Mouse (Mus musculus) CH12.LX (cell line): ENCODE results near the gene Gpx4. TPM values are rescaled to one million over a fixed set of nuclear protein-coding genes. Genes with fewer than 3 reads are reported as not detected.

Experiments
- DNase-seq: peaks from one replicate; pipeline ENCODE4 v3.0.0-alpha.2; 2013; ENCODE audit errors: extremely low read depth
- H3K27ac ChIP-seq: 2 replicates; pipeline ENCODE4 v1.5.1; 2012; ENCODE audit warnings: low read depth, mild to moderate bottlenecking, control low read depth, moderate library complexity; ENCODE audit not compliant: insufficient read depth
- H3K27me3 ChIP-seq: replicated peaks from 2 replicates; pipeline ENCODE3; 2012; ENCODE audit warnings: inconsistent platforms
- H3K36me3 ChIP-seq, 2 experiments: replicated peaks in 1 of 2; 2 replicates each; pipeline versions ENCODE3 to v1.6.1; 2012; ENCODE audit warnings: inconsistent platforms in 1 of 2, low read length in 1 of 2, mild to moderate bottlenecking in 1 of 2, mixed read lengths in 1 of 2, moderate library complexity in 1 of 2; ENCODE audit not compliant: control insufficient read depth in 1 of 2, insufficient read depth in 1 of 2
- H3K4me1 ChIP-seq, 2 experiments: 2 replicates each; pipeline ENCODE4 v1.6.1; 2012; ENCODE audit warnings: inconsistent platforms in 1 of 2, moderate library complexity in 1 of 2; ENCODE audit not compliant: insufficient read depth in 2 of 2, control insufficient read depth in 1 of 2
- H3K4me2 ChIP-seq: 2 replicates; pipeline ENCODE4 v1.6.1; 2012; ENCODE audit warnings: low read depth, mild to moderate bottlenecking, control low read depth; ENCODE audit not compliant: poor library complexity, insufficient read depth, severe bottlenecking
- H3K4me3 ChIP-seq, 3 experiments: fragments of 150-350 bp in 1 of 3; sonication (generic) in 1 of 3; replicated peaks in 1 of 3; 2 replicates each; pipeline versions ENCODE3 to v1.5.1; 2011 to 2012; ENCODE audit warnings: low read depth in 2 of 3, low read length in 2 of 3, mild to moderate bottlenecking in 2 of 3, moderate library complexity in 2 of 3, control low read depth in 1 of 3, improper control_type of control experiment in 1 of 3, inconsistent platforms in 1 of 3, mixed read lengths in 1 of 3; ENCODE audit not compliant: poor library complexity in 1 of 3
- H3K79me2 ChIP-seq: replicated peaks from 2 replicates; pipeline ENCODE4 v1.6.1; 2012; ENCODE audit warnings: mild to moderate bottlenecking, moderate library complexity; ENCODE audit not compliant: control insufficient read depth, poor library complexity, insufficient read depth, severe bottlenecking; ENCODE audit errors: extremely low read depth
- H3K9ac ChIP-seq: 2 replicates; pipeline ENCODE4 v1.6.1; 2012; ENCODE audit warnings: low read depth, mild to moderate bottlenecking, control low read depth, moderate library complexity; ENCODE audit not compliant: insufficient read depth
- H3K9me3 ChIP-seq: replicated peaks from 2 replicates; pipeline ENCODE3; 2012; ENCODE audit warnings: low read length, inconsistent platforms, mixed read lengths
- CHD2 ChIP-seq: IDR thresholded peaks from 2 replicates; pipeline ENCODE4 v1.6.1; 2011; ENCODE audit warnings: low read length, improper control_type of control experiment
- CTCF ChIP-seq, 2 experiments: IDR thresholded peaks in 1 of 2; conservative IDR thresholded peaks in 1 of 2; 2 replicates each; pipeline ENCODE4 v1.5.1; 2011 to 2012; ENCODE audit warnings: low read depth in 2 of 2, low read length in 2 of 2, improper control_type of control experiment in 1 of 2, inconsistent platforms in 1 of 2, mild to moderate bottlenecking in 1 of 2, moderate library complexity in 1 of 2
- ETS1 ChIP-seq: conservative IDR thresholded peaks from 2 replicates; pipeline ENCODE4 v1.6.1; 2012; ENCODE audit warnings: low read depth, mild to moderate bottlenecking, inconsistent platforms, low read length, improper control_type of control experiment, moderate library complexity
- GABPA ChIP-seq: IDR thresholded peaks from 2 replicates; pipeline ENCODE4 v1.6.1; 2012; ENCODE audit warnings: low read depth, low read length, improper control_type of control experiment, inconsistent platforms; ENCODE audit not compliant: insufficient replicate concordance
- HCFC1 ChIP-seq: IDR thresholded peaks from 2 replicates; pipeline ENCODE4 v1.6.1; 2012; ENCODE audit warnings: low read depth, mild to moderate bottlenecking, inconsistent platforms, low read length, improper control_type of control experiment
- IRF4 ChIP-seq: IDR thresholded peaks from 2 replicates; pipeline ENCODE4 v1.6.1; 2014; ENCODE audit warnings: low read depth, mild to moderate bottlenecking, inconsistent platforms, low read length, improper control_type of control experiment
- KAT2A ChIP-seq: IDR thresholded peaks from 2 replicates; pipeline ENCODE4 v1.6.1; 2012; ENCODE audit warnings: low read length, improper control_type of control experiment, inconsistent platforms; ENCODE audit not compliant: insufficient replicate concordance
- MAFK ChIP-seq: IDR thresholded peaks from 2 replicates; pipeline ENCODE4 v1.6.1; 2011; ENCODE audit warnings: low read length, improper control_type of control experiment; ENCODE audit not compliant: insufficient replicate concordance
- MAX ChIP-seq: IDR thresholded peaks from 2 replicates; pipeline ENCODE4 v1.6.1; 2011; ENCODE audit warnings: low read length, improper control_type of control experiment
- MAZ ChIP-seq: IDR thresholded peaks from 2 replicates; pipeline ENCODE4 v1.6.1; 2012; ENCODE audit warnings: low read depth, mild to moderate bottlenecking, inconsistent platforms, low read length, improper control_type of control experiment, moderate library complexity
- MYC ChIP-seq: IDR thresholded peaks from 2 replicates; pipeline ENCODE4 v1.6.1; 2011; ENCODE audit warnings: low read depth, mild to moderate bottlenecking, improper control_type of control experiment, low read length
- NELFE ChIP-seq: IDR thresholded peaks from 2 replicates; pipeline ENCODE4 v1.6.1; 2011; ENCODE audit warnings: low read depth, low read length, improper control_type of control experiment
- POLR2A ChIP-seq: IDR thresholded peaks from 2 replicates; pipeline ENCODE4 v1.6.1; 2011; ENCODE audit warnings: low read depth, mild to moderate bottlenecking, improper control_type of control experiment, low read length
- POLR2AphosphoS2 ChIP-seq: IDR thresholded peaks from 2 replicates; pipeline ENCODE4 v1.6.1; 2011; ENCODE audit warnings: low read depth, low read length, improper control_type of control experiment
- RAD21 ChIP-seq: IDR thresholded peaks from 2 replicates; pipeline ENCODE4 v1.6.1; 2011; ENCODE audit warnings: low read depth, mild to moderate bottlenecking, low read length, improper control_type of control experiment, moderate library complexity
- RCOR1 ChIP-seq: conservative IDR thresholded peaks from 2 replicates; pipeline ENCODE4 v1.6.1; 2012; ENCODE audit warnings: low read depth, mild to moderate bottlenecking, inconsistent platforms, low read length, improper control_type of control experiment
- TBP ChIP-seq: conservative IDR thresholded peaks from 2 replicates; pipeline ENCODE4 v1.6.1; 2011; ENCODE audit warnings: low read depth, low read length, improper control_type of control experiment
- TCF12 ChIP-seq: IDR thresholded peaks from 2 replicates; pipeline ENCODE4 v1.6.1; 2014; ENCODE audit warnings: low read depth, mild to moderate bottlenecking, inconsistent platforms, low read length, improper control_type of control experiment
- ZC3H11A ChIP-seq: IDR thresholded peaks from 2 replicates; pipeline ENCODE4 v1.6.1; 2012; ENCODE audit warnings: low read depth, mild to moderate bottlenecking, inconsistent platforms, low read length, improper control_type of control experiment
- ZNF384 ChIP-seq: IDR thresholded peaks from 2 replicates; pipeline ENCODE4 v1.6.1; 2012; ENCODE audit warnings: low read depth, low read length, improper control_type of control experiment, inconsistent platforms
- dilution Hi-C: fragments of 300-500 bp; cut with MboI; formaldehyde crosslinking; loops from 2 replicates; pipeline ENCODE4 v1.14.3; 2020; ENCODE audit warnings: low sequenced_read_pairs; ENCODE audit not compliant: extremely low pct_unique_long_range_greater_than_20kb, extremely low pct_ligation_motif_present
- in situ Hi-C: fragments of 300-500 bp; cut with MboI; formaldehyde crosslinking; loops from 3 replicates; pipeline ENCODE4 v1.14.3; 2019; ENCODE audit warnings: low sequenced_read_pairs, low pct_ligation_motif_present, low pct_unique_long_range_greater_than_20kb, mixed read lengths
- polyA plus RNA-seq: library from polyadenylated mRNA; unstranded; fragments of >175 nt; gene quantifications from 2 replicates; pipeline ENCODE4 v1.2.1, GENCODE M21; 2012; ENCODE audit warnings: low read depth; ENCODE audit not compliant: insufficient read length
- total RNA-seq, 2 experiments: library from RNA; depleted of rRNA; stranded (reverse); fragments of 300-350 nt in 1 of 2; fragments of >200 nt in 1 of 2; gene quantifications; 2 replicates each; pipeline ENCODE4 v1.2.3; 2012 to 2014

Gene Gpx4
- total and polyA plus RNA-seq, 3 experiments: 332 to 459 (median 386) TPM

DNA sequence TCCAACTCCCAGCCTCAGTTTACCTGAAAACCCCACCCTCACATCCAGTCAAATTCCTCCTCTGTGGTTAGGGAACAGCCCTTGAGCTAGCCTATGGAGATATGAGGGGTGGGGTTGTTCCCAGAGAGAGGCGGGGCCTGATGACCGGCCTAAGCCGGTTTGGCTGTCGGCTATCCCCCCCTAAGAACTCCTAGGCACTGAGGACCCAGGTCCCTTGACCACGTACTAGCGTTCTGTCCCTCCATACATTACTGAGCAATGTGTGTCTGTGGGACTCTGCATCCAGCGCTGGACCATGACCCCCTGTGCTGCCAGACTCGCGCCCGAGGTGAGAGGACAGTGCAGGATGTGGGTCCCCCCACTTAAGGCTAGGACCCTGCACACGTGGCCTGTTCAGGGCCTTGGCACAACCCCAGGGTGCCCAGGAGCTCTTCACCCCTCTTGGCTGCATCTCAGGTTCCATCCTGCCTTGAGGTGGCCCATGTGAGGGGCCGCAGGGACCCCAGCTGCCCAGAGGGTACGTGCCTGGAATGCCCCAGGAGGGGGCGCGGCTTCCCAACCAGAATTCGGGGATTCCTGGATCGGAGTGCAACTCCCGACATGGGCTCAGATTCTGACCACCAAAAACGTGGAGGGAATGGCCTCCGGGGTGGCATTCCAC is 27.4 kb upstream of the Gpx4 start:
- peaks cover 30 to 64% of the 10 kb centered on the region in 2 experiments for H3K36me3 ChIP-seq
- H3K27me3 ChIP-seq: no peaks in the 10 kb centered on the region
- H3K4me1 ChIP-seq: peaks cover 24 to 50% of the 10 kb centered on the region in 2 experiments
- no peaks in the 10 kb centered on the region for H3K9me3 ChIP-seq
- H3K79me2 ChIP-seq: peaks cover 8% of the 10 kb centered on the region
- no peak overlapping the region for H3K4me3 ChIP-seq
- dilution Hi-C loops (no loop called here), in situ Hi-C loops (no loop called here)
- H3K4me2 ChIP-seq: no peak overlapping the region
- no peak overlapping the region for H3K9ac ChIP-seq
- TF ChIP-seq POLR2A (no peak), POLR2AphosphoS2 (no peak), MAX (no peak), MAFK (no peak), RAD21 (no peak), CTCF (conservative IDR thresholded peaks at IDR 0.05 in 1 of 2, IDR thresholded peaks at IDR 0.05 in 1 of 2; ENCODE audit: low read depth in 2 of 2, low read length in 2 of 2) (no peak), MAZ (no peak), NELFE (no peak), KAT2A (no peak), TCF12 (no peak), RCOR1 (no peak), MYC (no peak), HCFC1 (no peak), ZNF384 (no peak), ZC3H11A (no peak), GABPA (no peak), TBP (no peak)
- no peak overlapping the region for H3K27ac ChIP-seq
- no peak for DNase-seq

DNA sequence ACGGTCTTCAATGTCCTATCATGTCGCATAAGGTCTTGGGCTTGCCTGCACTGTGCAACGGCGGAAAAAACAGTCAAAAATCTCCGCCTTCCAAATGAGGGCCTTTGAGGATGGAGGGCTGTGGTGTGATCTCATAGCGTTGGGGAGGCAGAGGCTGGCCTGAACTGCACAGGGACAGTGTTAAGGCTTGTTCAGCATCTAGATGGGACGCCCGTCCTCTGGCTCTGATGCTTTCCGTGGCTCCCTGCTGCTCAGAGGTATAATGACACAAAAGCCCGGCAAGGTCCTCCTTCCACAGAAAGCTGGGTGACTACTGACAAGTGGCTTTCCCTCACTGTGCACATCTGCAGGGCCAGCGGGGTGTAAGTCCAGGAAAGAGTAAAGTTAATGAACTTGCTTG is 26.8 kb upstream of the Gpx4 start:
- dilution Hi-C loops: no loop called here
- H3K27ac ChIP-seq: no peak overlapping the region

More for the DNA sequence above, 26.8 kb upstream of the Gpx4 start:
- Histone ChIP-seq H3K4me2 (no peak overlapping the region), H3K9me3 (no peaks in the 10 kb centered on the region), H3K4me3 (no peak overlapping the region), H3K36me3 (peaks cover 31 to 61% of the 10 kb centered on the region in 2 experiments), H3K9ac (no peak overlapping the region), H3K79me2 (peaks cover 8% of the 10 kb centered on the region), H3K4me1 (peaks cover 27 to 51% of the 10 kb centered on the region in 2 experiments), H3K27me3 (no peaks in the 10 kb centered on the region)
- in situ Hi-C loops: no loop called here
- TF ChIP-seq ZNF384 (no peak), IRF4 (no peak), CHD2 (no peak), MAX (no peak), ETS1 (no peak)
- DNase-seq: no peak
